Mouse (Mus musculus) G1E (cell line): ENCODE data around the gene Cyp4a10.
"Not testable (repeated sequence)": the region's sequence is repeated elsewhere in the genome, so short reads cannot be mapped to it uniquely, and the experiment has no call there.

Source experiments
- CTCF ChIP-seq: IDR thresholded peaks from 2 replicates; pipeline ENCODE4 v1.5.1; 2012; ENCODE audit warnings: low read depth, low read length, inconsistent platforms, mixed read lengths
- GATA1 ChIP-seq: IDR thresholded peaks from 2 replicates; pipeline ENCODE4 v1.6.1; 2012; ENCODE audit warnings: borderline replicate concordance, low read length, inconsistent platforms, mixed read lengths
- TAL1 ChIP-seq: conservative IDR thresholded peaks from 2 replicates; pipeline ENCODE4 v1.6.1; 2012; ENCODE audit warnings: low read depth, low read length, inconsistent platforms, mixed read lengths

GRCm38 (mm10) chr4:115564469-115565225 is 46.6 kb downstream of the Cyp4a10 start:
- not testable (repeated sequence) for TF ChIP-seq GATA1, CTCF, TAL1
